Mouse (Mus musculus): ENCODE data around the gene Pou6f2.

DNA sequence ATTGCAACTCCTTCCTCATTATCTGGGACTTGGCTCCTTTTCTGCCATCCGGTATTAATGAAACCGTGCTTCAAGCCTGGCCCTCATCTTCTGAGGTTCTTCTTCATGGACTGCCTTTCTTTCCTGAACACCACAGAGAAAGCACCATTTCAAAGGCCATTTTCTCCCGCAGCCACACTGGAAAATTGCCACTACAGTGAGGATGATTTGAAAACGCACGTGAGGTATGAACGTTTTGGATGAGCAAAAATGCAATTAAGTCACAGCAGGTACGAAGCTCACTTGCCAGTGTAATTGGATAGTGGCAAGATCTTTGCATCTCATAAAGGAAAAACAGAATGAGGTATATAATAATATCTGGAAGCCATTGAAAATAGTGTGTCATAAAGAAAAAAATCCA, 110.0 kb downstream of the Pou6f2 start:
- TF ChIP-seq CTCF (IDR thresholded peaks at IDR 0.05; ENCODE audit: insufficient read depth, low read length) (no peak), POLR2A (IDR thresholded peaks at IDR 0.05; ENCODE audit: borderline replicate concordance, extremely low read depth, low read depth, low read length) (no peak)

All from lung, adult 2 months (tissue).